Mouse (Mus musculus): ENCODE results near the gene Sgcd.

Sgcd gene

GRCm38 (mm10) chr11:47188556-47188955 is 800.2 kb downstream of the Sgcd start:
- ChIA-PET POLR2A (no interaction called here), CTCF (no interaction called here)

- CTCF ChIA-PET: no interaction called here
- POLR2A ChIA-PET: no interaction called here
Measured at GRCm38 (mm10) chr11:47174977-47175376, 813.8 kb downstream of the Sgcd start.

GRCm38 (mm10) chr11:47170926-47171625 is 817.7 kb downstream of the Sgcd start:
- ChIA-PET CTCF (no interaction called here), POLR2A (no interaction called here)

- ChIA-PET POLR2A (no interaction called here), CTCF (no interaction called here)
Measured at GRCm38 (mm10) chr11:47167376-47167775, 821.4 kb downstream of the Sgcd start.

GRCm38 (mm10) chr11:47158089-47158488 is 830.7 kb downstream of the Sgcd start:
- ChIA-PET POLR2A (no interaction called here), CTCF (no interaction called here)

GRCm38 (mm10) chr11:47156730-47157693 is 831.8 kb downstream of the Sgcd start:
- CTCF ChIA-PET: interaction anchor here in 1 of 4 experiments (0.6 kb wide), 1 partner anchor 619 kb away, joined by 4 read pairs; no protein-coding TSS in a partner anchor
- POLR2A ChIA-PET: no interaction called here

GRCm38 (mm10) chr11:47154837-47155430 is 833.8 kb downstream of the Sgcd start:
- POLR2A ChIA-PET: no interaction called here
- CTCF ChIA-PET: no interaction called here

- POLR2A ChIA-PET: no interaction called here
- CTCF ChIA-PET: no interaction called here
Measured at GRCm38 (mm10) chr11:47149607-47150006, 839.2 kb downstream of the Sgcd start.

- POLR2A ChIA-PET: no interaction called here
- CTCF ChIA-PET: no interaction called here
Measured at GRCm38 (mm10) chr11:47139867-47140266, 848.9 kb downstream of the Sgcd start.

- POLR2A ChIA-PET: no interaction called here
Measured at GRCm38 (mm10) chr11:47139271-47139670, 849.5 kb downstream of the Sgcd start.

GRCm38 (mm10) chr11:47132410-47132809 is 856.4 kb downstream of the Sgcd start:
- ChIA-PET CTCF (no interaction called here), POLR2A (interaction anchor here in 1 of 4 experiments (0.6 kb wide), 1 partner anchor 129 kb away, joined by 3 read pairs; no protein-coding TSS in a partner anchor)

More at GRCm38 (mm10) chr11:47139271-47139670, 849.5 kb downstream of the Sgcd start:
- CTCF ChIA-PET: no interaction called here

- POLR2A ChIA-PET: no interaction called here
- CTCF ChIA-PET: no interaction called here
Measured at GRCm38 (mm10) chr11:47130432-47130831, 858.3 kb downstream of the Sgcd start.

- POLR2A ChIA-PET: no interaction called here
- CTCF ChIA-PET: no interaction called here
Measured at GRCm38 (mm10) chr11:47129992-47130391, 858.8 kb downstream of the Sgcd start.

GRCm38 (mm10) chr11:47129166-47129565 is 859.6 kb downstream of the Sgcd start:
- POLR2A ChIA-PET: no interaction called here
- CTCF ChIA-PET: no interaction called here

GRCm38 (mm10) chr11:47128331-47128730 is 860.4 kb downstream of the Sgcd start:
- ChIA-PET POLR2A (no interaction called here), CTCF (no interaction called here)

- POLR2A ChIA-PET: no interaction called here
- CTCF ChIA-PET: no interaction called here
Measured at GRCm38 (mm10) chr11:47120874-47121273, 867.9 kb downstream of the Sgcd start.

GRCm38 (mm10) chr11:47117896-47118295 is 870.9 kb downstream of the Sgcd start:
- CTCF ChIA-PET: no interaction called here
- POLR2A ChIA-PET: interaction anchor here in 1 of 4 experiments (0.7 kb wide), 1 partner anchor 52 kb away, joined by 6 read pairs; no protein-coding TSS in a partner anchor

GRCm38 (mm10) chr11:47114366-47114765 is 874.4 kb downstream of the Sgcd start:
- ChIA-PET POLR2A (no interaction called here), CTCF (no interaction called here)

- ChIA-PET POLR2A (no interaction called here), CTCF (interaction anchor here in 1 of 4 experiments (0.6 kb wide), 1 partner anchor 452 kb away, joined by 5 read pairs; no protein-coding TSS in a partner anchor)
Measured at GRCm38 (mm10) chr11:47113081-47113480, 875.7 kb downstream of the Sgcd start.

- ChIA-PET POLR2A (interaction anchor here in 1 of 4 experiments (0.8 kb wide), 1 partner anchor 140 kb away, joined by 3 read pairs; no protein-coding TSS in a partner anchor), CTCF (interaction anchor here in 1 of 4 experiments (0.7 kb wide), 1 partner anchor 82 kb away, joined by 3 read pairs; no protein-coding TSS in a partner anchor)
Measured at GRCm38 (mm10) chr11:47110314-47110713, 878.5 kb downstream of the Sgcd start.

Measured in embryonic stem cell, embryonic (primary cell).